Mouse (Mus musculus): ENCODE results near the gene Bco1. TPM values are rescaled to one million over a fixed set of nuclear protein-coding genes. Genes with fewer than 3 reads are reported as not detected.

Bco1 gene
- polyA plus RNA-seq, 1 experiment, result not detected

- no peak for TF ChIP-seq CTCF (IDR thresholded peaks at IDR 0.05; ENCODE audit: borderline replicate concordance, insufficient read depth, low read length)
- TF ChIP-seq POLR2A (IDR thresholded peaks at IDR 0.05; ENCODE audit: low read depth, low read length), result no peak
- H3K4me1 ChIP-seq (ENCODE audit: control insufficient read depth, insufficient read depth, low read length), result no peaks in the 10 kb centered on the region
- H3K4me3 ChIP-seq (ENCODE audit: insufficient read depth, low read length), result no peak overlapping the region
- H3K27ac ChIP-seq (ENCODE audit: insufficient read depth, low read length), result no peak overlapping the region
These were observed 14.2 kb downstream of the Bco1 start for GRCm38 (mm10) chr8:117109801-117110390.

GRCm38 (mm10) chr8:117111641-117112040 is 16.0 kb downstream of the Bco1 start:
- Histone ChIP-seq H3K4me1 (ENCODE audit: control insufficient read depth, insufficient read depth, low read length) (no peaks in the 10 kb centered on the region), H3K27ac (ENCODE audit: insufficient read depth, low read length) (no peak overlapping the region), H3K4me3 (ENCODE audit: insufficient read depth, low read length) (no peak overlapping the region)
- TF ChIP-seq CTCF (IDR thresholded peaks at IDR 0.05; ENCODE audit: borderline replicate concordance, insufficient read depth, low read length) (no peak), POLR2A (IDR thresholded peaks at IDR 0.05; ENCODE audit: low read depth, low read length) (no peak)

- no peak for TF ChIP-seq CTCF (IDR thresholded peaks at IDR 0.05; ENCODE audit: borderline replicate concordance, insufficient read depth, low read length)
- no peak for TF ChIP-seq POLR2A (IDR thresholded peaks at IDR 0.05; ENCODE audit: low read depth, low read length)
- no peak overlapping the region for H3K27ac ChIP-seq (ENCODE audit: insufficient read depth, low read length)
- H3K4me3 ChIP-seq (ENCODE audit: insufficient read depth, low read length), result no peak overlapping the region
- H3K4me1 ChIP-seq (ENCODE audit: control insufficient read depth, insufficient read depth, low read length), result no peaks in the 10 kb centered on the region
These were observed 16.6 kb downstream of the Bco1 start for GRCm38 (mm10) chr8:117112261-117112660.

GRCm38 (mm10) chr8:117115094-117115493 is 19.4 kb downstream of the Bco1 start:
- Histone ChIP-seq H3K4me1 (ENCODE audit: control insufficient read depth, insufficient read depth, low read length) (no peaks in the 10 kb centered on the region), H3K4me3 (ENCODE audit: insufficient read depth, low read length) (no peak overlapping the region), H3K27ac (ENCODE audit: insufficient read depth, low read length) (no peak overlapping the region)
- TF ChIP-seq POLR2A (IDR thresholded peaks at IDR 0.05; ENCODE audit: low read depth, low read length) (no peak), CTCF (IDR thresholded peaks at IDR 0.05; ENCODE audit: borderline replicate concordance, insufficient read depth, low read length) (no peak)

- no peak overlapping the region for H3K4me3 ChIP-seq (ENCODE audit: insufficient read depth, low read length)
- no peak overlapping the region for H3K27ac ChIP-seq (ENCODE audit: insufficient read depth, low read length)
- no peaks in the 10 kb centered on the region for H3K4me1 ChIP-seq (ENCODE audit: control insufficient read depth, insufficient read depth, low read length)
- TF ChIP-seq CTCF (IDR thresholded peaks at IDR 0.05; ENCODE audit: borderline replicate concordance, insufficient read depth, low read length), result no peak
- TF ChIP-seq POLR2A (IDR thresholded peaks at IDR 0.05; ENCODE audit: low read depth, low read length), result no peak
These were observed 20.2 kb downstream of the Bco1 start for GRCm38 (mm10) chr8:117115676-117116446.

GRCm38 (mm10) chr8:117116534-117116933 is 20.9 kb downstream of the Bco1 start:
- no peak overlapping the region for H3K27ac ChIP-seq (ENCODE audit: insufficient read depth, low read length)
- no peaks in the 10 kb centered on the region for H3K4me1 ChIP-seq (ENCODE audit: control insufficient read depth, insufficient read depth, low read length)
- H3K4me3 ChIP-seq (ENCODE audit: insufficient read depth, low read length), result no peak overlapping the region
- no peak for TF ChIP-seq POLR2A (IDR thresholded peaks at IDR 0.05; ENCODE audit: low read depth, low read length)
- no peak for TF ChIP-seq CTCF (IDR thresholded peaks at IDR 0.05; ENCODE audit: borderline replicate concordance, insufficient read depth, low read length)

GRCm38 (mm10) chr8:117118409-117118808 is 22.8 kb downstream of the Bco1 start:
- Histone ChIP-seq H3K4me1 (ENCODE audit: control insufficient read depth, insufficient read depth, low read length) (no peaks in the 10 kb centered on the region), H3K4me3 (ENCODE audit: insufficient read depth, low read length) (no peak overlapping the region), H3K27ac (ENCODE audit: insufficient read depth, low read length) (no peak overlapping the region)
- no peak for TF ChIP-seq POLR2A (IDR thresholded peaks at IDR 0.05; ENCODE audit: low read depth, low read length)
- no peak for TF ChIP-seq CTCF (IDR thresholded peaks at IDR 0.05; ENCODE audit: borderline replicate concordance, insufficient read depth, low read length)

- Histone ChIP-seq H3K4me3 (ENCODE audit: insufficient read depth, low read length) (no peak overlapping the region), H3K27ac (ENCODE audit: insufficient read depth, low read length) (no peak overlapping the region), H3K4me1 (ENCODE audit: control insufficient read depth, insufficient read depth, low read length) (no peaks in the 10 kb centered on the region)
- no peak for TF ChIP-seq CTCF (IDR thresholded peaks at IDR 0.05; ENCODE audit: borderline replicate concordance, insufficient read depth, low read length)
These were observed 25.6 kb downstream of the Bco1 start for GRCm38 (mm10) chr8:117121277-117121676.

GRCm38 (mm10) chr8:117123850-117124633 is 28.4 kb downstream of the Bco1 start:
- TF ChIP-seq POLR2A (IDR thresholded peaks at IDR 0.05; ENCODE audit: low read depth, low read length) (no peak), CTCF (IDR thresholded peaks at IDR 0.05; ENCODE audit: borderline replicate concordance, insufficient read depth, low read length) (no peak)
- Histone ChIP-seq H3K27ac (ENCODE audit: insufficient read depth, low read length) (no peak overlapping the region), H3K4me1 (ENCODE audit: control insufficient read depth, insufficient read depth, low read length) (no peaks in the 10 kb centered on the region), H3K4me3 (ENCODE audit: insufficient read depth, low read length) (no peak overlapping the region)

GRCm38 (mm10) chr8:117125854-117126253 is 30.2 kb downstream of the Bco1 start:
- Histone ChIP-seq H3K4me1 (ENCODE audit: control insufficient read depth, insufficient read depth, low read length) (no peaks in the 10 kb centered on the region), H3K4me3 (ENCODE audit: insufficient read depth, low read length) (no peak overlapping the region), H3K27ac (ENCODE audit: insufficient read depth, low read length) (no peak overlapping the region)
- TF ChIP-seq POLR2A (IDR thresholded peaks at IDR 0.05; ENCODE audit: low read depth, low read length) (no peak), CTCF (IDR thresholded peaks at IDR 0.05; ENCODE audit: borderline replicate concordance, insufficient read depth, low read length) (no peak)

Measured in embryonic fibroblast, embryonic 13.5 days (primary cell).